ENCODE assay signal across 8 mouse cellular contexts in genomic region chr11:97435808-97436491, GRCm38 (mm10). TPM values are rescaled to one million over a fixed set of nuclear protein-coding genes. Genes with fewer than 3 reads are reported as not detected.
DNase-seq lines count a peak whose midpoint lies in the region; ATAC-seq lines count a peak whose summit lies in the region.

No protein-coding gene starts in this region.

- no peaks in the 10 kb centered on the region for H3K9me3 ChIP-seq in embryonic facial prominence, embryonic 12.5 days
- no peaks in the 10 kb centered on the region for H3K9me3 ChIP-seq in liver, embryonic 15.5 days (replicated peaks)
- no peaks in the 10 kb centered on the region for H3K9me3 ChIP-seq in stomach, embryonic 14.5 days (ENCODE audit: control insufficient read depth, low read depth, low read length)

- no peak overlapping the region for H3K9ac ChIP-seq in embryonic facial prominence, embryonic 12.5 days
- peak overlapping the region; percentile 70 for H3K9ac ChIP-seq in liver, embryonic 15.5 days
- H3K9ac ChIP-seq in stomach, embryonic 14.5 days (replicated peaks; ENCODE audit: low read depth, low read length): no peak overlapping the region

- peak; percentile 64 to 71 for DNase-seq in heart, adult 18-20 months
- DNase-seq in heart, postnatal 25 days (ENCODE audit: low spot score): no peak
- peak; percentile 25 for DNase-seq in induced T-regulatory cell, adult 2 months (ENCODE audit: low read depth)
- no peak for DNase-seq in cerebellum, adult 9-10 months
- no peak for DNase-seq in frontal cortex, postnatal 14 days (ENCODE audit: low spot score in 2 of 2)

- peak overlapping the region; percentile 83 for H3K27ac ChIP-seq in embryonic facial prominence, embryonic 12.5 days
- H3K27ac ChIP-seq in liver, embryonic 15.5 days (replicated peaks): peak overlapping the region; percentile 98
- peak overlapping the region; percentile 88 for H3K27ac ChIP-seq in stomach, embryonic 14.5 days (ENCODE audit: low read length)

- H3K36me3 ChIP-seq in embryonic facial prominence, embryonic 12.5 days: no peaks in the 10 kb centered on the region
- no peaks in the 10 kb centered on the region for H3K36me3 ChIP-seq in liver, embryonic 15.5 days (replicated peaks)
- H3K36me3 ChIP-seq in stomach, embryonic 14.5 days (ENCODE audit: control insufficient read depth, insufficient read depth, low read length): no peaks in the 10 kb centered on the region

- peak overlapping the region; percentile 52 for H3K4me2 ChIP-seq in embryonic facial prominence, embryonic 12.5 days (replicated peaks)
- H3K4me2 ChIP-seq in liver, embryonic 15.5 days: peak overlapping the region; percentile 80
- H3K4me2 ChIP-seq in stomach, embryonic 14.5 days (replicated peaks; ENCODE audit: low read depth, low read length): peak overlapping the region; percentile 42

- intact Hi-C loops in heart, postnatal 25 days (cut with DNase I): no loop called here

- H3K4me1 ChIP-seq in embryonic facial prominence, embryonic 12.5 days: peaks cover 60% of the 10 kb centered on the region
- peaks cover 99% of the 10 kb centered on the region for H3K4me1 ChIP-seq in liver, embryonic 15.5 days (replicated peaks)
- peaks cover 58% of the 10 kb centered on the region for H3K4me1 ChIP-seq in stomach, embryonic 14.5 days (ENCODE audit: control insufficient read depth, insufficient read depth, low read length)

- H3K4me3 ChIP-seq in embryonic facial prominence, embryonic 12.5 days: no peak overlapping the region
- H3K4me3 ChIP-seq in liver, embryonic 15.5 days (replicated peaks): peak overlapping the region; percentile 65
- no peak overlapping the region for H3K4me3 ChIP-seq in stomach, embryonic 14.5 days (ENCODE audit: low read depth, low read length)

- 39% methylated on average over 13 of the region's 13 CpGs for WGBS in embryonic facial prominence, embryonic 12.5 days
- 17% methylated on average over 13 of the region's 13 CpGs for WGBS in liver, embryonic 15.5 days (ENCODE audit: insufficient replicate concordance)
- WGBS in stomach, embryonic 14.5 days: 33% methylated on average over 13 of the region's 13 CpGs

- ATAC-seq in embryonic facial prominence, embryonic 12.5 days (ENCODE audit: insufficient number of reproducible peaks, insufficient read depth, low FRiP score, low TSS enrichment): no peak
- peak; percentile 27 for ATAC-seq in liver, embryonic 15.5 days (ENCODE audit: insufficient read depth)
- ATAC-seq in stomach, embryonic 14.5 days (ENCODE audit: insufficient number of reproducible peaks, insufficient read depth, low FRiP score, low read depth): peak; percentile 21; the same call in 1 of the 2 replicates

- peaks cover 8% of the 10 kb centered on the region; the same call in 1 of the 2 replicates for H3K27me3 ChIP-seq in embryonic facial prominence, embryonic 12.5 days
- no peaks in the 10 kb centered on the region for H3K27me3 ChIP-seq in liver, embryonic 15.5 days
- H3K27me3 ChIP-seq in stomach, embryonic 14.5 days (ENCODE audit: control insufficient read depth, insufficient read depth, low read length): no peaks in the 10 kb centered on the region

RNA-seq across cellular contexts. Expression of gene Arhgap23, which starts 20.6 kb away (rescaled TPM):
- 10 to 100 TPM; 12.5 to 13.5 TPM for total RNA-seq in heart, adult 18-20 months (2021)
- 10 to 100 TPM; 14.8 to 19.4 TPM for total RNA-seq in heart, postnatal 25 days (2021)
- polyA plus RNA-seq in embryonic facial prominence, embryonic 12.5 days (2016; fragmentation: Nextera tagmentation; extraction: Ambion mirVana): 8.5 and 10.1 TPM in 2 replicates
- 6.6 and 9.4 TPM in 2 replicates for polyA plus RNA-seq in liver, embryonic 15.5 days (2015; fragmentation: Nextera tagmentation; extraction: Ambion mirVana)
- polyA plus RNA-seq in stomach, embryonic 14.5 days (2014; fragmentation: Nextera tagmentation; extraction: Ambion mirVana): 6.4 and 6.5 TPM in 2 replicates

Comparison
In these comparisons a context has a peak if more than half of its experiments do, and no peak if none do; other contexts are left out.
1. DNase-seq: peak in heart, adult 18-20 months (2 of 2) and induced T-regulatory cell, adult 2 months (single experiment); none in heart, postnatal 25 days (single experiment), cerebellum, adult 9-10 months (single experiment) and frontal cortex, postnatal 14 days (0 of 2).
2. Peak in every context shown above with its lines, with median percentiles within 50 percentile points of each other: H3K27ac ChIP-seq and H3K4me2 ChIP-seq.